Mouse (Mus musculus) midbrain, embryonic 11.5 days (tissue): ENCODE results near the gene Dll1. TPM values are rescaled to one million over a fixed set of nuclear protein-coding genes. Genes with fewer than 3 reads are reported as not detected.

ENCODE experiments used
- ATAC-seq: fragments of 200-750 bp; cut with Nextera tagmentation; 2 replicates; pipeline ENCODE4 v1.8.0; 2017; ENCODE audit warnings: moderate TSS enrichment, moderate library complexity; ENCODE audit not compliant: low FRiP score
- DNase-seq: peaks from one replicate; pipeline ENCODE4 v3.0.0; 2015; ENCODE audit warnings: low spot score; ENCODE audit errors: missing footprints
- H3K27ac ChIP-seq: fragments of 300-500 bp; sonication (generic); 2 replicates; pipeline ENCODE4 v1.5.1; 2014; ENCODE audit warnings: low read depth, low read length
- H3K27me3 ChIP-seq: fragments of 300-500 bp; sonication (generic); 2 replicates; pipeline ENCODE4 v1.6.1; 2014; ENCODE audit warnings: mild to moderate bottlenecking, low read length, moderate library complexity, mixed read lengths; ENCODE audit not compliant: control insufficient read depth, insufficient read depth
- H3K36me3 ChIP-seq: fragments of 300-500 bp; sonication (generic); 2 replicates; pipeline ENCODE4 v1.6.1; 2014; ENCODE audit warnings: mild to moderate bottlenecking, low read length, moderate library complexity, mixed read lengths; ENCODE audit not compliant: control insufficient read depth, insufficient read depth
- H3K4me1 ChIP-seq: fragments of 300-500 bp; sonication (generic); 2 replicates; pipeline ENCODE4 v1.6.1; 2014; ENCODE audit warnings: low read length; ENCODE audit not compliant: control insufficient read depth, insufficient read depth
- H3K4me2 ChIP-seq: fragments of 300-500 bp; sonication (generic); 2 replicates; pipeline ENCODE4 v1.6.1; 2014; ENCODE audit warnings: mild to moderate bottlenecking, moderate library complexity
- H3K4me3 ChIP-seq: fragments of 300-500 bp; sonication (generic); 2 replicates; pipeline ENCODE4 v1.5.1; 2014; ENCODE audit warnings: low read depth, low read length
- H3K9ac ChIP-seq: fragments of 300-500 bp; sonication (generic); 2 replicates; pipeline ENCODE4 v1.6.1; 2014; ENCODE audit warnings: low read length
- H3K9me3 ChIP-seq: fragments of 300-500 bp; sonication (generic); 2 replicates; pipeline ENCODE4 v1.6.1; 2016; ENCODE audit warnings: low read length; ENCODE audit not compliant: control insufficient read depth
- WGBS: fragments of 180-500 bp; shearing (Covaris S2); extraction: QIAGEN DNeasy Blood & Tissue Kit; methylation state at CpG from one replicate; pipeline ENCODE4 v1.1.7; 2014; 5-methylcytosine and 5-hydroxymethylcytosine counted together
- polyA plus RNA-seq: library from polyadenylated mRNA; unstranded; fragments of >200 nt; fragmentation: Nextera tagmentation; extraction: Ambion mirVana; gene quantifications from 2 replicates; pipeline ENCODE4 v1.2.1, GENCODE M21; 2014

Dll1 gene
- polyA plus RNA-seq, result 61.4 and 68.6 TPM in 2 replicates

GRCm38 (mm10) chr17:15376494-15377181 lies at the start of gene Dll1:
Dll1 (minus strand) TSS chr17:15376872.
- Histone ChIP-seq H3K9ac (peak within 1 kb of the TSS; percentile 80), H3K9me3 (no peaks in the 10 kb centered on the region), H3K27ac (peak within 1 kb of the TSS; percentile 93), H3K4me2 (peak within 1 kb of the TSS; percentile 56), H3K27me3 (peaks cover 8% of the 10 kb centered on the region; the same call in 1 of the 2 replicates), H3K36me3 (no peaks in the 10 kb centered on the region), H3K4me3 (peak within 1 kb of the TSS; percentile 87), H3K4me1 (peaks cover 76% of the 10 kb centered on the region)
- ATAC-seq, result peak; percentile 41
- peak; percentile 97 for DNase-seq
- under 1% methylated on average over 36 of the region's 36 CpGs for WGBS

- Histone ChIP-seq H3K27me3 (no peaks in the 10 kb centered on the region), H3K4me1 (no peaks in the 10 kb centered on the region), H3K36me3 (peaks cover 29% of the 10 kb centered on the region; the same call in 1 of the 2 replicates), H3K4me3 (no peak overlapping the region), H3K9ac (no peak overlapping the region), H3K9me3 (no peaks in the 10 kb centered on the region), H3K27ac (no peak overlapping the region), H3K4me2 (no peak overlapping the region)
- ATAC-seq, result no peak
- 87% methylated on average over 3 of the region's 3 CpGs for WGBS
- peak; percentile 69 for DNase-seq
Measured at GRCm38 (mm10) chr17:15425931-15426330, 49.3 kb upstream of the Dll1 start.

GRCm38 (mm10) chr17:15423080-15423765 lies 46.6 kb upstream of the Dll1 start:
- ATAC-seq (no peak), DNase-seq (peak; percentile 73)
- H3K36me3 ChIP-seq, result peaks cover 24% of the 10 kb centered on the region; the same call in 1 of the 2 replicates
- H3K4me3 ChIP-seq, result no peak overlapping the region
- H3K9me3 ChIP-seq, result no peaks in the 10 kb centered on the region
- no peaks in the 10 kb centered on the region for H3K27me3 ChIP-seq
- no peak overlapping the region for H3K9ac ChIP-seq
- 94% methylated on average over 8 of the region's 8 CpGs for WGBS
- H3K4me1 ChIP-seq, result no peaks in the 10 kb centered on the region
- H3K27ac ChIP-seq, result no peak overlapping the region
- H3K4me2 ChIP-seq, result no peak overlapping the region

GRCm38 (mm10) chr17:15422666-15423065 lies 46.0 kb upstream of the Dll1 start:
- Histone ChIP-seq H3K9me3 (no peaks in the 10 kb centered on the region), H3K4me2 (no peak overlapping the region), H3K4me3 (no peak overlapping the region), H3K36me3 (peaks cover 21% of the 10 kb centered on the region), H3K9ac (no peak overlapping the region), H3K27ac (no peak overlapping the region), H3K4me1 (no peaks in the 10 kb centered on the region), H3K27me3 (no peaks in the 10 kb centered on the region)
- 91% methylated on average over 9 of the region's 9 CpGs for WGBS
- ATAC-seq, result no peak
- DNase-seq, result peak; percentile 19

- Histone ChIP-seq H3K4me1 (no peaks in the 10 kb centered on the region), H3K4me3 (no peak overlapping the region), H3K27ac (no peak overlapping the region), H3K4me2 (no peak overlapping the region), H3K9me3 (no peaks in the 10 kb centered on the region), H3K36me3 (peaks cover 28% of the 10 kb centered on the region), H3K27me3 (no peaks in the 10 kb centered on the region), H3K9ac (no peak overlapping the region)
- ATAC-seq (no peak), DNase-seq (peak; percentile 67)
- WGBS, result 98% methylated on average over 6 of the region's 6 CpGs
Measured at GRCm38 (mm10) chr17:15421446-15421845, 44.8 kb upstream of the Dll1 start.

GRCm38 (mm10) chr17:15420021-15420603 lies 43.4 kb upstream of the Dll1 start:
- Histone ChIP-seq H3K4me3 (no peak overlapping the region), H3K9me3 (no peaks in the 10 kb centered on the region), H3K4me2 (no peak overlapping the region), H3K27ac (no peak overlapping the region), H3K9ac (no peak overlapping the region), H3K36me3 (peaks cover 27% of the 10 kb centered on the region), H3K27me3 (no peaks in the 10 kb centered on the region), H3K4me1 (no peaks in the 10 kb centered on the region)
- ATAC-seq (no peak), DNase-seq (peak; percentile 39)
- 92% methylated on average over 8 of the region's 8 CpGs for WGBS

GRCm38 (mm10) chr17:15419534-15419933 lies 42.9 kb upstream of the Dll1 start:
- no peak overlapping the region for H3K27ac ChIP-seq
- H3K9me3 ChIP-seq, result no peaks in the 10 kb centered on the region
- peaks cover 29% of the 10 kb centered on the region for H3K36me3 ChIP-seq
- no peak overlapping the region for H3K4me2 ChIP-seq
- ATAC-seq (no peak), DNase-seq (peak; percentile 44)
- H3K4me1 ChIP-seq, result no peaks in the 10 kb centered on the region
- no peak overlapping the region for H3K4me3 ChIP-seq
- 90% methylated on average over 8 of the region's 8 CpGs for WGBS
- H3K9ac ChIP-seq, result no peak overlapping the region
- H3K27me3 ChIP-seq, result no peaks in the 10 kb centered on the region

- DNase-seq, result peak; percentile 69
- Histone ChIP-seq H3K9ac (no peak overlapping the region), H3K9me3 (no peaks in the 10 kb centered on the region), H3K27ac (no peak overlapping the region), H3K27me3 (no peaks in the 10 kb centered on the region), H3K36me3 (peaks cover 15% of the 10 kb centered on the region), H3K4me2 (no peak overlapping the region), H3K4me3 (no peak overlapping the region), H3K4me1 (no peaks in the 10 kb centered on the region)
- WGBS, result 95% methylated on average over 12 of the region's 12 CpGs
- no peak for ATAC-seq
Measured at GRCm38 (mm10) chr17:15416596-15417215, 40.0 kb upstream of the Dll1 start.
